Mouse (Mus musculus) liver, postnatal 0 days (tissue): ENCODE data around the gene Trpm1. TPM values are rescaled to one million over a fixed set of nuclear protein-coding genes. Genes with fewer than 3 reads are reported as not detected.
A peak's percentile ranks its signal among the peaks of the same experiment; 100 is the strongest.

Experiments used
- ATAC-seq: fragments of 200-750 bp; cut with Nextera tagmentation; 2 replicates; pipeline ENCODE4 v1.8.0; 2017; ENCODE audit warnings: mild to moderate bottlenecking, moderate library complexity
- DNase-seq: peaks from one replicate; pipeline ENCODE4 v3.0.0-alpha.2; 2016
- H3K27ac ChIP-seq: fragments of 300-500 bp; sonication (generic); 2 replicates; pipeline ENCODE4 v1.5.1; 2014; ENCODE audit warnings: antibody characterized with exemption, moderate library complexity, mild to moderate bottlenecking, low read depth
- H3K27me3 ChIP-seq: fragments of 300-500 bp; sonication (generic); 2 replicates; pipeline ENCODE4 v1.6.1; 2014; ENCODE audit warnings: low read length, control low read depth, mixed read lengths; ENCODE audit not compliant: insufficient read depth
- H3K36me3 ChIP-seq: fragments of 300-500 bp; sonication (generic); replicated peaks from 2 replicates; pipeline ENCODE4 v1.6.1; 2014; ENCODE audit warnings: mild to moderate bottlenecking, control low read depth, low read length, moderate library complexity, mixed read lengths; ENCODE audit not compliant: insufficient read depth
- H3K4me1 ChIP-seq: fragments of 300-500 bp; sonication (generic); 2 replicates; pipeline ENCODE4 v1.6.1; 2014; ENCODE audit warnings: antibody characterized with exemption, mild to moderate bottlenecking, control low read depth; ENCODE audit not compliant: insufficient read depth
- H3K4me2 ChIP-seq: fragments of 300-500 bp; sonication (generic); 2 replicates; pipeline ENCODE4 v1.6.1; 2014; ENCODE audit warnings: low read depth, mild to moderate bottlenecking, low read length, moderate library complexity, mixed read lengths
- H3K4me3 ChIP-seq: fragments of 300-500 bp; sonication (generic); 2 replicates; pipeline ENCODE4 v1.5.1; 2014; ENCODE audit warnings: low read depth, low read length
- H3K9ac ChIP-seq: fragments of 300-500 bp; sonication (generic); replicated peaks from 2 replicates; pipeline ENCODE4 v1.6.1; 2014; ENCODE audit warnings: mild to moderate bottlenecking, moderate library complexity
- H3K9me3 ChIP-seq: fragments of 300-500 bp; sonication (generic); 2 replicates; pipeline ENCODE4 v1.6.1; 2016; ENCODE audit warnings: mild to moderate bottlenecking, control low read depth, low read length, mixed read lengths
- CTCF ChIP-seq: sonication (generic); IDR thresholded peaks from 2 replicates; pipeline ENCODE4 v1.5.1; 2016; ENCODE audit warnings: antibody characterized with exemption, low read depth
- EP300 ChIP-seq: IDR thresholded peaks from 2 replicates; pipeline ENCODE4 v1.6.1; 2016; ENCODE audit warnings: antibody characterized with exemption, low read depth, mild to moderate bottlenecking
- WGBS: fragments of 180-500 bp; shearing (Covaris S2); extraction: QIAGEN DNeasy Blood & Tissue Kit; methylation state at CpG from one replicate; pipeline ENCODE4 v1.1.7; 2014; ENCODE audit not compliant: insufficient replicate concordance; 5-methylcytosine and 5-hydroxymethylcytosine counted together
- polyA plus RNA-seq: library from polyadenylated mRNA; unstranded; fragments of >200 nt; fragmentation: Nextera tagmentation; extraction: Ambion mirVana; gene quantifications from 2 replicates; pipeline ENCODE4 v1.2.1, GENCODE M21; 2015

Gene Trpm1
- polyA plus RNA-seq, 1 experiment from 2014 or later = not detected

GRCm38 (mm10) chr7:64156918-64157690 lies 3.5 kb downstream of the Trpm1 start:
- no peaks in the 10 kb centered on the region for H3K9me3 ChIP-seq
- no peaks in the 10 kb centered on the region for H3K36me3 ChIP-seq
- no peaks in the 10 kb centered on the region for H3K27me3 ChIP-seq
- TF ChIP-seq CTCF (no peak), EP300 (no peak)
- H3K4me2 ChIP-seq = no peak overlapping the region
- H3K27ac ChIP-seq = no peak overlapping the region
- ATAC-seq (no peak), DNase-seq (no peak)
- H3K9ac ChIP-seq = no peak overlapping the region
- H3K4me3 ChIP-seq = no peak overlapping the region
- 62% methylated on average over 7 of the region's 7 CpGs for WGBS
- H3K4me1 ChIP-seq = peaks cover 9% of the 10 kb centered on the region; the same call in 1 of the 2 replicates

- WGBS = 79% methylated on average over 12 of the region's 12 CpGs
- no peak for ATAC-seq
Observed at GRCm38 (mm10) chr7:64158281-64159055, 4.8 kb downstream of the Trpm1 start.

GRCm38 (mm10) chr7:64159056-64159542 lies 5.5 kb downstream of the Trpm1 start:
- peaks cover 9% of the 10 kb centered on the region; the same call in 1 of the 2 replicates for H3K4me1 ChIP-seq
- DNase-seq (no peak), ATAC-seq (no peak)
- H3K4me3 ChIP-seq = no peak overlapping the region
- no peaks in the 10 kb centered on the region for H3K36me3 ChIP-seq
- WGBS = 64% methylated on average over 5 of the region's 5 CpGs
- no peak overlapping the region for H3K27ac ChIP-seq
- no peak overlapping the region for H3K4me2 ChIP-seq
- no peak overlapping the region for H3K9ac ChIP-seq
- H3K27me3 ChIP-seq = no peaks in the 10 kb centered on the region
- TF ChIP-seq CTCF = no peak
- TF ChIP-seq EP300 = no peak
- H3K9me3 ChIP-seq = no peaks in the 10 kb centered on the region

More at GRCm38 (mm10) chr7:64158281-64159055, 4.8 kb downstream of the Trpm1 start:
- Histone ChIP-seq H3K9me3 (no peaks in the 10 kb centered on the region), H3K27me3 (no peaks in the 10 kb centered on the region), H3K4me3 (no peak overlapping the region), H3K9ac (no peak overlapping the region), H3K4me2 (no peak overlapping the region), H3K27ac (no peak overlapping the region), H3K36me3 (no peaks in the 10 kb centered on the region), H3K4me1 (peaks cover 9% of the 10 kb centered on the region; the same call in 1 of the 2 replicates)
- TF ChIP-seq EP300 = no peak
- no peak for TF ChIP-seq CTCF
- DNase-seq = no peak

- H3K36me3 ChIP-seq = no peaks in the 10 kb centered on the region
- H3K4me1 ChIP-seq = peaks cover 9% of the 10 kb centered on the region; the same call in 1 of the 2 replicates
- no peaks in the 10 kb centered on the region for H3K9me3 ChIP-seq
- peak overlapping the region; percentile 16; the same call in 1 of the 2 replicates for H3K27ac ChIP-seq
- 54% methylated on average over 7 of the region's 7 CpGs for WGBS
- H3K27me3 ChIP-seq = no peaks in the 10 kb centered on the region
- H3K4me2 ChIP-seq = no peak overlapping the region
- no peak; the same call in 1 of the 2 replicates for TF ChIP-seq EP300
- TF ChIP-seq CTCF = no peak
- no peak overlapping the region for H3K9ac ChIP-seq
- ATAC-seq (peak; percentile 78), DNase-seq (peak; percentile 27)
- H3K4me3 ChIP-seq = no peak overlapping the region
Observed at GRCm38 (mm10) chr7:64159612-64160591, 6.3 kb downstream of the Trpm1 start.

- Histone ChIP-seq H3K4me1 (peaks cover 9% of the 10 kb centered on the region; the same call in 1 of the 2 replicates), H3K27ac (no peak overlapping the region), H3K4me3 (no peak overlapping the region), H3K9ac (no peak overlapping the region), H3K27me3 (no peaks in the 10 kb centered on the region), H3K9me3 (no peaks in the 10 kb centered on the region), H3K36me3 (no peaks in the 10 kb centered on the region), H3K4me2 (no peak overlapping the region)
- TF ChIP-seq CTCF (no peak), EP300 (no peak)
- DNase-seq (no peak), ATAC-seq (no peak)
- 71% methylated on average over 10 of the region's 10 CpGs for WGBS
Observed at GRCm38 (mm10) chr7:64160737-64161470, 7.3 kb downstream of the Trpm1 start.
